Mouse (Mus musculus) CH12.LX (cell line): Measurements from ENCODE around the gene Prkca. TPM values are rescaled to one million over a fixed set of nuclear protein-coding genes. Genes with fewer than 3 reads are reported as not detected.
A peak's percentile ranks its signal among the peaks of the same experiment; 100 is the strongest.

Experiments
- DNase-seq: peaks from one replicate; pipeline ENCODE4 v3.0.0-alpha.2; 2013; ENCODE audit errors: extremely low read depth
- H3K27ac ChIP-seq: 2 replicates; pipeline ENCODE4 v1.5.1; 2012; ENCODE audit warnings: low read depth, mild to moderate bottlenecking, control low read depth, moderate library complexity; ENCODE audit not compliant: insufficient read depth
- H3K27me3 ChIP-seq: replicated peaks from 2 replicates; pipeline ENCODE3; 2012; ENCODE audit warnings: inconsistent platforms
- H3K36me3 ChIP-seq, 2 experiments: replicated peaks in 1 of 2; 2 replicates each; pipeline versions ENCODE3 to v1.6.1; 2012; ENCODE audit warnings: inconsistent platforms in 1 of 2, low read length in 1 of 2, mild to moderate bottlenecking in 1 of 2, mixed read lengths in 1 of 2, moderate library complexity in 1 of 2; ENCODE audit not compliant: control insufficient read depth in 1 of 2, insufficient read depth in 1 of 2
- H3K4me1 ChIP-seq, 2 experiments: 2 replicates each; pipeline ENCODE4 v1.6.1; 2012; ENCODE audit warnings: inconsistent platforms in 1 of 2, moderate library complexity in 1 of 2; ENCODE audit not compliant: insufficient read depth in 2 of 2, control insufficient read depth in 1 of 2
- H3K4me2 ChIP-seq: 2 replicates; pipeline ENCODE4 v1.6.1; 2012; ENCODE audit warnings: low read depth, mild to moderate bottlenecking, control low read depth; ENCODE audit not compliant: poor library complexity, insufficient read depth, severe bottlenecking
- H3K4me3 ChIP-seq, 3 experiments: fragments of 150-350 bp in 1 of 3; sonication (generic) in 1 of 3; replicated peaks in 1 of 3; 2 replicates each; pipeline versions ENCODE3 to v1.5.1; 2011 to 2012; ENCODE audit warnings: low read depth in 2 of 3, low read length in 2 of 3, mild to moderate bottlenecking in 2 of 3, moderate library complexity in 2 of 3, control low read depth in 1 of 3, improper control_type of control experiment in 1 of 3, inconsistent platforms in 1 of 3, mixed read lengths in 1 of 3; ENCODE audit not compliant: poor library complexity in 1 of 3
- H3K79me2 ChIP-seq: replicated peaks from 2 replicates; pipeline ENCODE4 v1.6.1; 2012; ENCODE audit warnings: mild to moderate bottlenecking, moderate library complexity; ENCODE audit not compliant: control insufficient read depth, poor library complexity, insufficient read depth, severe bottlenecking; ENCODE audit errors: extremely low read depth
- H3K9ac ChIP-seq: 2 replicates; pipeline ENCODE4 v1.6.1; 2012; ENCODE audit warnings: low read depth, mild to moderate bottlenecking, control low read depth, moderate library complexity; ENCODE audit not compliant: insufficient read depth
- H3K9me3 ChIP-seq: replicated peaks from 2 replicates; pipeline ENCODE3; 2012; ENCODE audit warnings: low read length, inconsistent platforms, mixed read lengths
- BHLHE40 ChIP-seq: IDR thresholded peaks from 2 replicates; pipeline ENCODE4 v1.6.1; 2011; ENCODE audit warnings: mild to moderate bottlenecking, low read depth, low read length, improper control_type of control experiment
- CHD1 ChIP-seq: IDR thresholded peaks from 2 replicates; pipeline ENCODE4 v1.6.1; 2012; ENCODE audit warnings: low read depth, low read length, improper control_type of control experiment, inconsistent platforms
- CHD2 ChIP-seq: IDR thresholded peaks from 2 replicates; pipeline ENCODE4 v1.6.1; 2011; ENCODE audit warnings: low read length, improper control_type of control experiment
- E2F4 ChIP-seq: IDR thresholded peaks from 2 replicates; pipeline ENCODE4 v1.6.1; 2011; ENCODE audit warnings: low read depth, low read length, improper control_type of control experiment; ENCODE audit not compliant: insufficient replicate concordance
- ELF1 ChIP-seq: IDR thresholded peaks from 2 replicates; pipeline ENCODE4 v1.6.1; 2014; ENCODE audit warnings: low read depth, mild to moderate bottlenecking, inconsistent platforms, low read length, improper control_type of control experiment
- EP300 ChIP-seq: IDR thresholded peaks from 2 replicates; pipeline ENCODE4 v1.6.1; 2011; ENCODE audit warnings: low read length, improper control_type of control experiment
- ETS1 ChIP-seq: conservative IDR thresholded peaks from 2 replicates; pipeline ENCODE4 v1.6.1; 2012; ENCODE audit warnings: low read depth, mild to moderate bottlenecking, inconsistent platforms, low read length, improper control_type of control experiment, moderate library complexity
- HCFC1 ChIP-seq: IDR thresholded peaks from 2 replicates; pipeline ENCODE4 v1.6.1; 2012; ENCODE audit warnings: low read depth, mild to moderate bottlenecking, inconsistent platforms, low read length, improper control_type of control experiment
- JUND ChIP-seq: conservative IDR thresholded peaks from 2 replicates; pipeline ENCODE4 v1.6.1; 2011; ENCODE audit warnings: low read depth, low read length, improper control_type of control experiment
- KAT2A ChIP-seq: IDR thresholded peaks from 2 replicates; pipeline ENCODE4 v1.6.1; 2012; ENCODE audit warnings: low read length, improper control_type of control experiment, inconsistent platforms; ENCODE audit not compliant: insufficient replicate concordance
- MAFK ChIP-seq: IDR thresholded peaks from 2 replicates; pipeline ENCODE4 v1.6.1; 2011; ENCODE audit warnings: low read length, improper control_type of control experiment; ENCODE audit not compliant: insufficient replicate concordance
- MAX ChIP-seq: IDR thresholded peaks from 2 replicates; pipeline ENCODE4 v1.6.1; 2011; ENCODE audit warnings: low read length, improper control_type of control experiment
- MAZ ChIP-seq: IDR thresholded peaks from 2 replicates; pipeline ENCODE4 v1.6.1; 2012; ENCODE audit warnings: low read depth, mild to moderate bottlenecking, inconsistent platforms, low read length, improper control_type of control experiment, moderate library complexity
- MEF2A ChIP-seq: IDR thresholded peaks from 2 replicates; pipeline ENCODE4 v1.6.1; 2014; ENCODE audit warnings: low read depth, mild to moderate bottlenecking, inconsistent platforms, low read length, improper control_type of control experiment, borderline replicate concordance
- MXI1 ChIP-seq: IDR thresholded peaks from 2 replicates; pipeline ENCODE4 v1.6.1; 2011; ENCODE audit warnings: mild to moderate bottlenecking, low read depth, low read length, improper control_type of control experiment
- NRF1 ChIP-seq: IDR thresholded peaks from 2 replicates; pipeline ENCODE4 v1.6.1; 2014; ENCODE audit warnings: low read depth, mild to moderate bottlenecking, inconsistent platforms, low read length, improper control_type of control experiment, moderate library complexity
- PAX5 ChIP-seq: IDR thresholded peaks from 2 replicates; pipeline ENCODE4 v1.6.1; 2012; ENCODE audit warnings: low read length, inconsistent platforms, mixed read lengths
- POLR2A ChIP-seq: IDR thresholded peaks from 2 replicates; pipeline ENCODE4 v1.6.1; 2011; ENCODE audit warnings: low read depth, mild to moderate bottlenecking, improper control_type of control experiment, low read length
- RAD21 ChIP-seq: IDR thresholded peaks from 2 replicates; pipeline ENCODE4 v1.6.1; 2011; ENCODE audit warnings: low read depth, mild to moderate bottlenecking, low read length, improper control_type of control experiment, moderate library complexity
- RCOR1 ChIP-seq: conservative IDR thresholded peaks from 2 replicates; pipeline ENCODE4 v1.6.1; 2012; ENCODE audit warnings: low read depth, mild to moderate bottlenecking, inconsistent platforms, low read length, improper control_type of control experiment
- SIN3A ChIP-seq: IDR thresholded peaks from 2 replicates; pipeline ENCODE4 v1.6.1; 2012; ENCODE audit warnings: low read length, improper control_type of control experiment, inconsistent platforms
- SMC3 ChIP-seq: IDR thresholded peaks from 2 replicates; pipeline ENCODE4 v1.6.1; 2011; ENCODE audit warnings: low read depth, low read length, improper control_type of control experiment
- TBP ChIP-seq: conservative IDR thresholded peaks from 2 replicates; pipeline ENCODE4 v1.6.1; 2011; ENCODE audit warnings: low read depth, low read length, improper control_type of control experiment
- TCF12 ChIP-seq: IDR thresholded peaks from 2 replicates; pipeline ENCODE4 v1.6.1; 2014; ENCODE audit warnings: low read depth, mild to moderate bottlenecking, inconsistent platforms, low read length, improper control_type of control experiment
- UBTF ChIP-seq: IDR thresholded peaks from 2 replicates; pipeline ENCODE4 v1.6.1; 2012; ENCODE audit warnings: low read depth, mild to moderate bottlenecking, inconsistent platforms, low read length, improper control_type of control experiment, moderate library complexity
- USF1 ChIP-seq: IDR thresholded peaks from 2 replicates; pipeline ENCODE4 v1.6.1; 2014; ENCODE audit warnings: low read depth, mild to moderate bottlenecking, inconsistent platforms, low read length, improper control_type of control experiment
- USF2 ChIP-seq: conservative IDR thresholded peaks from 2 replicates; pipeline ENCODE4 v1.6.1; 2011; ENCODE audit warnings: low read depth, low read length, improper control_type of control experiment
- ZC3H11A ChIP-seq: IDR thresholded peaks from 2 replicates; pipeline ENCODE4 v1.6.1; 2012; ENCODE audit warnings: low read depth, mild to moderate bottlenecking, inconsistent platforms, low read length, improper control_type of control experiment
- ZKSCAN1 ChIP-seq: IDR thresholded peaks from 2 replicates; pipeline ENCODE4 v1.6.1; 2012; ENCODE audit warnings: low read depth, inconsistent platforms, low read length, improper control_type of control experiment, borderline replicate concordance
- ZMIZ1 ChIP-seq: IDR thresholded peaks from 2 replicates; pipeline ENCODE4 v1.6.1; 2012; ENCODE audit warnings: low read depth, mild to moderate bottlenecking, inconsistent platforms, low read length, improper control_type of control experiment
- dilution Hi-C: fragments of 300-500 bp; cut with MboI; formaldehyde crosslinking; loops from 2 replicates; pipeline ENCODE4 v1.14.3; 2020; ENCODE audit warnings: low sequenced_read_pairs; ENCODE audit not compliant: extremely low pct_unique_long_range_greater_than_20kb, extremely low pct_ligation_motif_present
- in situ Hi-C: fragments of 300-500 bp; cut with MboI; formaldehyde crosslinking; loops from 3 replicates; pipeline ENCODE4 v1.14.3; 2019; ENCODE audit warnings: low sequenced_read_pairs, low pct_ligation_motif_present, low pct_unique_long_range_greater_than_20kb, mixed read lengths
- polyA plus RNA-seq: library from polyadenylated mRNA; unstranded; fragments of >175 nt; gene quantifications from 2 replicates; pipeline ENCODE4 v1.2.1, GENCODE M21; 2012; ENCODE audit warnings: low read depth; ENCODE audit not compliant: insufficient read length
- total RNA-seq, 2 experiments: library from RNA; depleted of rRNA; stranded (reverse); fragments of 300-350 nt in 1 of 2; fragments of >200 nt in 1 of 2; gene quantifications; 2 replicates each; pipeline ENCODE4 v1.2.3; 2012 to 2014

Gene Prkca
- total and polyA plus RNA-seq, 3 experiments: 40.0 to 107 (median 43.7) TPM

- Histone ChIP-seq H3K36me3 (peaks cover 0 to 50% of the 10 kb centered on the region in 2 experiments), H3K27ac (no peak overlapping the region), H3K4me1 (peaks cover 16 to 98% of the 10 kb centered on the region in 2 experiments), H3K4me3 (no peak overlapping the region), H3K4me2 (no peak overlapping the region), H3K79me2 (peaks cover 16% of the 10 kb centered on the region; the same call in 1 of the 2 replicates), H3K27me3 (no peaks in the 10 kb centered on the region), H3K9ac (no peak overlapping the region), H3K9me3 (no peaks in the 10 kb centered on the region)
- TF ChIP-seq SIN3A (0 out of 2 replicates have a peak, but pooled peaks have one; percentile 9), ELF1 (no peak), MXI1 (no peak)
- dilution Hi-C loops (no loop called here), in situ Hi-C loops (no loop called here)
- DNase-seq: no peak
Observed at GRCm38 (mm10) chr11:108226248-108226647, 117.5 kb downstream of the Prkca start.

GRCm38 (mm10) chr11:108224233-108224973 is 119.3 kb downstream of the Prkca start:
- Histone ChIP-seq H3K4me2 (peak overlapping the region; percentile 75), H3K27ac (peak overlapping the region; percentile 90), H3K36me3 (peaks cover 0 to 51% of the 10 kb centered on the region in 2 experiments), H3K9me3 (no peaks in the 10 kb centered on the region), H3K4me3 (peak overlapping the region; percentile 1 to 12 (median 4)), H3K4me1 (peaks cover 21 to 98% of the 10 kb centered on the region in 2 experiments), H3K79me2 (peaks cover 16% of the 10 kb centered on the region; the same call in 1 of the 2 replicates), H3K27me3 (no peaks in the 10 kb centered on the region), H3K9ac (peak overlapping the region; percentile 69)
- dilution Hi-C loops: no loop called here
- DNase-seq: peak; percentile 85
- in situ Hi-C loops: loop anchor here (25.0 kb wide), 1 partner anchor 362 kb away; no protein-coding TSS in a partner anchor
- no peak; the same call in 1 of the 2 replicates for TF ChIP-seq MEF2A
- peak; percentile 56 for TF ChIP-seq HCFC1
- 0 out of 2 replicates have a peak, but pooled peaks have one; percentile 33 for TF ChIP-seq KAT2A
- TF ChIP-seq ZKSCAN1: no peak
- TF ChIP-seq RAD21: no peak; the same call in none of the 2 replicates
- no peak for TF ChIP-seq ZC3H11A
- no peak for TF ChIP-seq USF1
- no peak; the same call in 1 of the 2 replicates for TF ChIP-seq CHD1
- TF ChIP-seq TCF12: peak; percentile 76
- TF ChIP-seq MAFK: 0 out of 2 replicates have a peak, but pooled peaks have one; percentile 65
- no peak for TF ChIP-seq RCOR1
- peak; percentile 52 for TF ChIP-seq POLR2A
- peak; percentile 28 for TF ChIP-seq SMC3
- peak; percentile 74; the same call in 1 of the 2 replicates for TF ChIP-seq MAX
- TF ChIP-seq PAX5: no peak
- peak; percentile 95 for TF ChIP-seq CHD2
- TF ChIP-seq SIN3A: peak; percentile 41; the same call in 1 of the 2 replicates
- peak; percentile 18; the same call in 1 of the 2 replicates for TF ChIP-seq ZMIZ1
- TF ChIP-seq UBTF: no peak
- peak; percentile 49; the same call in 1 of the 2 replicates for TF ChIP-seq ELF1
- 0 out of 2 replicates have a peak, but pooled peaks have one; percentile 20 for TF ChIP-seq TBP
- no peak for TF ChIP-seq NRF1
- TF ChIP-seq JUND: peak; percentile 36
- no peak for TF ChIP-seq USF2
- TF ChIP-seq EP300: peak; percentile 80
- peak; percentile 83 for TF ChIP-seq ETS1
- no peak for TF ChIP-seq E2F4
- TF ChIP-seq BHLHE40: peak; percentile 86
- TF ChIP-seq MAZ: peak; percentile 71
